Mouse (Mus musculus) ES-Bruce4 (cell line): ENCODE measurements at regions not wholly inside any gene's neighbourhood (a gene's known extent, or its start where the extent isn't known, plus 50 kb on each side); places are given as distances from the start of the nearest gene placed in this dataset.

Experiments
- H3K27ac ChIP-seq: 2 replicates; pipeline ENCODE4 v1.5.1; 2012; ENCODE audit warnings: low read length, inconsistent platforms; ENCODE audit not compliant: insufficient read depth
- H3K27me3 ChIP-seq: 2 replicates; pipeline ENCODE4 v1.6.1; 2012; ENCODE audit warnings: mild to moderate bottlenecking, low read length, inconsistent platforms; ENCODE audit not compliant: control insufficient read depth, poor library complexity, insufficient read depth, severe bottlenecking
- H3K36me3 ChIP-seq: 2 replicates; pipeline ENCODE4 v1.6.1; 2012; ENCODE audit warnings: inconsistent platforms, mild to moderate bottlenecking, low read length, moderate library complexity; ENCODE audit not compliant: control insufficient read depth, poor library complexity, insufficient read depth, severe bottlenecking
- H3K4me1 ChIP-seq: one replicate; pipeline ENCODE4 v1.8.1; 2011; ENCODE audit warnings: low read length; ENCODE audit not compliant: control insufficient read depth, insufficient read depth
- H3K4me3 ChIP-seq: 2 replicates; pipeline ENCODE4 v1.5.1; 2011; ENCODE audit warnings: low read depth, mild to moderate bottlenecking, low read length
- H3K9ac ChIP-seq: 2 replicates; pipeline ENCODE4 v1.6.1; 2012; ENCODE audit warnings: low read depth, mild to moderate bottlenecking, inconsistent platforms; ENCODE audit not compliant: poor library complexity, severe bottlenecking
- H3K9me3 ChIP-seq: replicated peaks from 2 replicates; pipeline ENCODE4 v1.6.1; 2012; ENCODE audit warnings: mild to moderate bottlenecking, low read length, inconsistent platforms; ENCODE audit not compliant: control insufficient read depth, poor library complexity, insufficient read depth, severe bottlenecking
- CTCF ChIP-seq: IDR thresholded peaks from one replicate; pipeline ENCODE4 v1.8.1; 2011; ENCODE audit warnings: low read depth, low read length
- EP300 ChIP-seq: IDR thresholded peaks from 2 replicates; pipeline ENCODE4 v1.6.1; 2011; ENCODE audit warnings: low read depth, low read length; ENCODE audit not compliant: insufficient read depth
- POLR2A ChIP-seq: IDR thresholded peaks from one replicate; pipeline ENCODE4 v1.8.1; 2011; ENCODE audit warnings: low read length; ENCODE audit not compliant: insufficient read depth

DNA sequence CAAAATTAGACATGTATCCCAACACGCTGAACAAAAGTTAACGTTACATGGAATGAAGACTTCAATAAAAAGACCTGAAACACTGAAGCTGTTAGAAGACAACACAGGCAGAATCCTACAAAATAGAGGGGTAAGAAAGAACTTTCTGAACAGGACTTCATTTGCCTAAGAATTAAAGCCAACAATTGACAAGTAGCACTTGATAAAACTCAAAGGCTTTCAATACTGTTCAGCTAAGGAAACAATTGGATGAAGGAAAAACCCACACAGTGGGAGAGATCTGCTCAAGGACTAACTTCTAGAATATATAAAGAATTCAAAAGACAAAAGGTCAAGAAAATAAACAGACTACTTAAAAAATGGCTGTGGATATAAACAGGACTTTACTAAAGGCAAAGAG, 535.2 kb upstream of the Adamts9 start:
- no peak overlapping the region for H3K4me3 ChIP-seq
- no peak overlapping the region for H3K27ac ChIP-seq
- no peaks in the 10 kb centered on the region for H3K36me3 ChIP-seq
- no peaks in the 10 kb centered on the region for H3K4me1 ChIP-seq
- H3K27me3 ChIP-seq, result no peaks in the 10 kb centered on the region
- no peaks in the 10 kb centered on the region for H3K9me3 ChIP-seq
- TF ChIP-seq EP300, result no peak
- TF ChIP-seq POLR2A, result no peak
- no peak for TF ChIP-seq CTCF
- H3K9ac ChIP-seq, result no peak overlapping the region

DNA sequence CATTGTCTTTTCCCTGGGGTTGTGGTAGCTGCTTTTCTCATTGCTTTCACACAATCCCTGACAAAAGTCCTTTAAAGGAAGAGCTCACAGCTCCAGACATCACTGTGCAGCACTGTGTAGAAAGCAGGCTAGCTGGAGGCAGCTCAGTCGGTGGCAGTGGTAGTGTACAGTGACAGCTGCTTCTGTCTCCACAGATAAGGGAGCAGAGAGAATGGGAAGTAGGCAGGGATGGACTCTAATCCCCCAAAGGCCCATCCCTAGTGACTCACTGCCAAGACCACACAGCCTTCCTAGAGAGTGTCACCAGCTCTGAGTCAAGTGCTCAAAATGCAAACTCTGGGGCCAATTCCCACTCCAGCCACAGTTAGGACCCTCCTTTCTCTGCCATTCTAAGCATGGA, 531.7 kb upstream of the Adamts9 start:
- Histone ChIP-seq H3K9me3 (no peaks in the 10 kb centered on the region), H3K4me1 (no peaks in the 10 kb centered on the region), H3K4me3 (no peak overlapping the region), H3K9ac (no peak overlapping the region), H3K27me3 (no peaks in the 10 kb centered on the region), H3K36me3 (no peaks in the 10 kb centered on the region), H3K27ac (no peak overlapping the region)
- TF ChIP-seq POLR2A (no peak), CTCF (no peak), EP300 (no peak)

GRCm38 (mm10) chr6:93467867-93468266, 524.6 kb upstream of the Adamts9 start:
- Histone ChIP-seq H3K4me3 (no peak overlapping the region), H3K36me3 (no peaks in the 10 kb centered on the region), H3K9ac (no peak overlapping the region), H3K9me3 (no peaks in the 10 kb centered on the region), H3K4me1 (no peaks in the 10 kb centered on the region), H3K27ac (no peak overlapping the region), H3K27me3 (no peaks in the 10 kb centered on the region)
- TF ChIP-seq POLR2A, result no peak

- H3K9ac ChIP-seq, result no peak overlapping the region
- no peak overlapping the region for H3K4me3 ChIP-seq
- H3K27ac ChIP-seq, result no peak overlapping the region
- H3K9me3 ChIP-seq, result no peaks in the 10 kb centered on the region
- H3K4me1 ChIP-seq, result no peaks in the 10 kb centered on the region
- TF ChIP-seq POLR2A (no peak), CTCF (no peak), EP300 (no peak)
- H3K27me3 ChIP-seq, result no peaks in the 10 kb centered on the region
- H3K36me3 ChIP-seq, result no peaks in the 10 kb centered on the region
These were observed 519.6 kb upstream of the Adamts9 start for GRCm38 (mm10) chr6:93462861-93463260.

DNA sequence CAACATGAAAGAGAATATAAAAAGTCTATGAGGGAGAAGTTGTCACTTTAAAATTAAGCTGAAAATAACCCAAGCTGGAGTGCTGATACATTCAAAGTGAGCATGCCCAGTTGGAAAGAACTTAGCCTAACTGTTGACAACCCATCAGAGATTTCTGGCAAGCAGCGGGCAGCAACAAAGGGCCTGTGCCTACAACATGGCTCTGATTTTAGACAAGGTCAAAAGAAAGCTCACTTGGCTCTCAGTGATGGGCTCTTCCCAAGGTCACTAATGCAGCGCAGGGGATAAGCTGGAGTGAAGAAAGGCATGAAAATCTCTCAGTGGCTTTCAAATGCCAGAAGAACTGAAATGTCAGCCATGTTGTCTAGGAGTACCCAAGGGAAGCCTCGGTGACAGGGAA, 518.1 kb upstream of the Adamts9 start:
- Histone ChIP-seq H3K36me3 (no peaks in the 10 kb centered on the region), H3K4me3 (no peak overlapping the region), H3K27me3 (no peaks in the 10 kb centered on the region), H3K9ac (no peak overlapping the region), H3K4me1 (no peaks in the 10 kb centered on the region), H3K9me3 (no peaks in the 10 kb centered on the region), H3K27ac (no peak overlapping the region)
- TF ChIP-seq CTCF (no peak), POLR2A (no peak), EP300 (no peak)

GRCm38 (mm10) chr6:93457613-93458012, 514.3 kb upstream of the Adamts9 start:
- H3K9ac ChIP-seq, result no peak overlapping the region
- H3K36me3 ChIP-seq, result no peaks in the 10 kb centered on the region
- H3K27ac ChIP-seq, result no peak overlapping the region
- no peak overlapping the region for H3K4me3 ChIP-seq
- TF ChIP-seq POLR2A (no peak), CTCF (no peak), EP300 (no peak)
- H3K27me3 ChIP-seq, result no peaks in the 10 kb centered on the region
- no peaks in the 10 kb centered on the region for H3K4me1 ChIP-seq
- no peaks in the 10 kb centered on the region for H3K9me3 ChIP-seq

- TF ChIP-seq CTCF (no peak), POLR2A (no peak), EP300 (no peak)
- Histone ChIP-seq H3K9me3 (no peaks in the 10 kb centered on the region), H3K4me1 (no peaks in the 10 kb centered on the region), H3K27me3 (no peaks in the 10 kb centered on the region), H3K36me3 (no peaks in the 10 kb centered on the region), H3K9ac (no peak overlapping the region), H3K27ac (no peak overlapping the region), H3K4me3 (no peak overlapping the region)
These were observed 513.2 kb upstream of the Adamts9 start for GRCm38 (mm10) chr6:93456383-93457033.
